Mouse (Mus musculus) G1E (cell line): ENCODE data around the gene Pgm5.

ENCODE experiments used
- CTCF ChIP-seq: IDR thresholded peaks from 2 replicates; pipeline ENCODE4 v1.5.1; 2012; ENCODE audit warnings: low read depth, low read length, inconsistent platforms, mixed read lengths
- GATA1 ChIP-seq: IDR thresholded peaks from 2 replicates; pipeline ENCODE4 v1.6.1; 2012; ENCODE audit warnings: borderline replicate concordance, low read length, inconsistent platforms, mixed read lengths
- POLR2AphosphoS5 ChIP-seq: IDR thresholded peaks from 2 replicates; pipeline ENCODE4 v1.6.1; 2012; ENCODE audit warnings: low read depth, low read length, inconsistent platforms; ENCODE audit not compliant: insufficient replicate concordance
- TAL1 ChIP-seq: conservative IDR thresholded peaks from 2 replicates; pipeline ENCODE4 v1.6.1; 2012; ENCODE audit warnings: low read depth, low read length, inconsistent platforms, mixed read lengths

- no peak for TF ChIP-seq CTCF
- TF ChIP-seq TAL1 = no peak
- TF ChIP-seq GATA1 = no peak
- TF ChIP-seq POLR2AphosphoS5 = no peak
These were observed 40.0 kb upstream of the Pgm5 start for GRCm38 (mm10) chr19:24901666-24902065.
